Mouse (Mus musculus) thymus, adult 2 months (tissue): ENCODE data around the gene Wdr90.

Experiments used
- CTCF ChIP-seq: fragments of 200-500 bp; IDR thresholded peaks from 2 replicates; pipeline ENCODE4 v1.5.1; 2012; ENCODE audit warnings: mild to moderate bottlenecking, control low read depth, low read length, moderate library complexity, borderline replicate concordance; ENCODE audit not compliant: control insufficient read depth, poor library complexity, insufficient read depth; ENCODE audit errors: extremely low read depth
- POLR2A ChIP-seq: fragments of 200-500 bp; IDR thresholded peaks from 2 replicates; pipeline ENCODE4 v1.6.1; 2012; ENCODE audit warnings: mild to moderate bottlenecking, low read length, control low read depth, moderate library complexity; ENCODE audit not compliant: control insufficient read depth, poor library complexity, insufficient read depth; ENCODE audit errors: extremely low read depth

GRCm38 (mm10) chr17:25895891-25896290 is 34.6 kb upstream of the Wdr90 start:
- no peak for TF ChIP-seq CTCF
- no peak for TF ChIP-seq POLR2A
